Mouse (Mus musculus): Measurements from ENCODE around the gene Rex1bd. TPM values are rescaled to one million over a fixed set of nuclear protein-coding genes. Genes with fewer than 3 reads are reported as not detected.

Rex1bd gene
- 116 and 125 TPM in 2 replicates for polyA plus RNA-seq (2015; fragmentation: Nextera tagmentation; extraction: Ambion mirVana)

DNA sequence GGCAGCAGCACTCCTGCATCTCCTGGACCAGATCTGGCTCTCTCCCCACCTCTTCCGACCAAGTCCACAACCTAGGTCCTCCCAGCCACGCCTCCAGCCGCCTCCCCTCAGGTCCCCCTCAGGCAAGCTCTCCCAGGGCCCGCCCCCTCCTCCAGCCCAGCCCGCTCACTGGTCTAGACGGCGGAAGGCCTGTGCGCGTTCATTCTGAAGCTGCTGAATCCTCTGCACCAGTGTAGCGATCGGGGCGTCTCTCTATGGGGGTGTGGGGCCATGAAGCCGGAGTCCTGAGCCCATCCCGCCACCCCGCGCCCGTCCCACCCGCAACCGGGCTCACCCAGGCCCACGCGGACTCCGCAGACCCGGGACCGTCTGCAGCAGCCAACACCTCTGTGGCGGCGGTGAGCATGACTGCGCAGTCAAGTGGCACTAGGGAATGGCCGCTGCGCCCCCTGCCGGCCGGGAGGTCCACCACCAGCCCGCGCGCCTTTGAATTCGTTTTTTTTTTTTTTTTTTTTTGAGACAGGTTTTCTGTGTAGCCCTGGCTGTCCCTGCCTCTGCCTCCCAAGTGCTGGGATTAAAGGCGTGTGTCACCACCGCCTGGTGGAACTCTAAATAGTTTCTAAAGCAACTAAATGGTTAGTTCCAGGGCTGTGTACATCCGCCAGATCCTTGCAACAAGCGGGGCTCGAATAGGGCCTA, at the start of gene Rex1bd:
Gene Rex1bd, minus strand, starts transcription at position 425 of the 699 bp plus-strand sequence.
- WGBS, result 3% methylated on average over 40 of the region's 40 CpGs
- Histone ChIP-seq H3K4me3 (peak within 1 kb of the TSS; percentile 73), H3K4me1 (peaks cover 81% of the 10 kb centered on the region), H3K27ac (replicated peaks) (peak within 1 kb of the TSS; percentile 95), H3K27me3 (replicated peaks) (peaks cover 27% of the 10 kb centered on the region), H3K36me3 (peaks cover 35% of the 10 kb centered on the region), H3K9me3 (no peaks in the 10 kb centered on the region), H3K4me2 (peak within 1 kb of the TSS; percentile 82), H3K9ac (peak within 1 kb of the TSS; percentile 95)
- peak; percentile 81 for ATAC-seq (ENCODE audit: extremely low read depth, insufficient number of reproducible peaks, low FRiP score, low TSS enrichment)

DNA sequence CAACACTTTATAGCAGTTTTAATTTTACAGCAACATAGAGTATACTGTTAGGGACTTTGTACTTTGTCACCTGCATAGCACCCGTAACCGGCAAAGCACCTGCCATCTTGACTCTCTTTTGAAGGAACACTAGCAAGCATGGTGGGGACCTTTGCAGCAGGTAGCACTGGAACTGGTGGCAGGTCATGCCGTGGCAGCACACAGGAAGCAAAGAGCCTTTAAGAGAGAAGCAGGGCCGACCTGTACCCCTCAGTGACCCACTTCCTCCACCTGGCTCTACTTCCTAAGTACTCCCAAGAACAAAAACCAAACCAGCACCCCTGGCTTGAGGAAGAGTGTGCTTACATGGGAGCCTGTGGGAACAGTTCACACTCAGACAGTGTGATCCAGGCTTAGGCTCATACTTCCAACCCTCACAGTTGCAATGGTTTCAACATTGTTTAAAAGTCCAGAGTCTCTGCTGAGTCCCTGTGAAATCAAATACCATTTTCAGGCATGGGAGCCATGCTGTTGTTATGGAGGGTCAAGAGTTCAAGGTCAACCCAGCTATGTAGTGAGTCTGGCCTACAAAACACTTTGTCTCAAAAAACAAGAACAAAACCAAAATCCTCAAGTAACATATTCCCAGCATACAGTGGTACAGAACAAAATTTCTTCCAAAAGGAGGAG, 48.7 kb upstream of the Rex1bd start:
- Histone ChIP-seq H3K9ac (no peak overlapping the region), H3K9me3 (no peaks in the 10 kb centered on the region), H3K4me2 (no peak overlapping the region), H3K4me1 (peaks cover 71% of the 10 kb centered on the region), H3K27ac (replicated peaks) (no peak overlapping the region), H3K36me3 (peaks cover 4% of the 10 kb centered on the region; the same call in 1 of the 2 replicates), H3K4me3 (no peak overlapping the region), H3K27me3 (replicated peaks) (no peaks in the 10 kb centered on the region)
- WGBS, result 86% methylated on average over 4 of the region's 4 CpGs
- ATAC-seq (ENCODE audit: extremely low read depth, insufficient number of reproducible peaks, low FRiP score, low TSS enrichment), result no peak

DNA sequence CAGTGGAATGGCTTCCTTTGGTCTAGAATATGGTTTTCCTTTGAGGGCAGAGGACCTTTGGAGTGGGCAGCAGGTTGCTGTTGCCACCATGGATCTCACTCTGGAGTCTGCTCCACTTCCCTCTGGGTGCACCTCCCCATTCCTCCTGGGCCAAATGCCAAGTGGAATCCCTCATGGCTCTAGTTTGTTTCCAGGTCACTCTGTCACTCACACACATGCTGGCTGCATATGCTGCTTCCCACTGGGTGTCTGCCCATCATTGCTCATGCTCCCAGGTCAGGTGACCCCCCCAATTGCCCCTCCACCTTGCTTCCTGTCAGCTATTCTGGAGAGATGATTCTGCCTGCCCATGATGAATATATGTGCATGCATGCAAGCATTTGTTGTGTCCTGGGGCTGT, 47.2 kb upstream of the Rex1bd start:
- no peak overlapping the region for H3K4me2 ChIP-seq
- H3K9ac ChIP-seq, result no peak overlapping the region
- ATAC-seq (ENCODE audit: extremely low read depth, insufficient number of reproducible peaks, low FRiP score, low TSS enrichment), result 0 out of 2 replicates have a peak, but pooled peaks have one; percentile 15
- peak overlapping the region; percentile 74 for H3K27ac ChIP-seq (replicated peaks)
- H3K9me3 ChIP-seq, result no peaks in the 10 kb centered on the region
- H3K4me1 ChIP-seq, result peaks cover 61% of the 10 kb centered on the region
- no peaks in the 10 kb centered on the region for H3K27me3 ChIP-seq (replicated peaks)
- no peak overlapping the region for H3K4me3 ChIP-seq
- H3K36me3 ChIP-seq, result peaks cover 8% of the 10 kb centered on the region; the same call in 1 of the 2 replicates

DNA sequence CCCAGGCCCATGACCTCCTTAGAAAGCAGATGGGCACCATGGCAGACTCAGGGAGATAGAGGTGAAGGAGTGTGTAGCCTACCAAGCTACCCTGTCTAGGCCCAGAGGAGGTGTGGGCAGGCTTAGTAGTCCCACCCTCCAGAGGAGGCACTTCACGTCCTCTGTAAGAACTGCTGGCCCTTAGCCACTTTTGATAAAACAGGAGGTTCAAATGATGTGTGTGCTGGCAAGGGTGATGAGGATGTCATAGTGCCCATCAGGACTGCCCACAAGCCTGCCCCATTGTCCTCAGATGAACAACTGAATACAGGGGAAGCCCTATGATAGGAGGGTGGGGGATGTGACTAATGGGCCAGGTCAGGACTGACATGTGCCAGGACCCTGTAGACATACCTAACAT, 46.3 kb upstream of the Rex1bd start:
- Histone ChIP-seq H3K4me1 (peaks cover 61% of the 10 kb centered on the region), H3K4me2 (no peak overlapping the region), H3K9ac (no peak overlapping the region), H3K27ac (replicated peaks) (peak overlapping the region; percentile 74), H3K27me3 (replicated peaks) (no peaks in the 10 kb centered on the region), H3K4me3 (no peak overlapping the region), H3K36me3 (peaks cover 8% of the 10 kb centered on the region; the same call in 1 of the 2 replicates), H3K9me3 (no peaks in the 10 kb centered on the region)
- 9% methylated on average over 1 of the region's 1 CpGs for WGBS
- ATAC-seq (ENCODE audit: extremely low read depth, insufficient number of reproducible peaks, low FRiP score, low TSS enrichment), result no peak

DNA sequence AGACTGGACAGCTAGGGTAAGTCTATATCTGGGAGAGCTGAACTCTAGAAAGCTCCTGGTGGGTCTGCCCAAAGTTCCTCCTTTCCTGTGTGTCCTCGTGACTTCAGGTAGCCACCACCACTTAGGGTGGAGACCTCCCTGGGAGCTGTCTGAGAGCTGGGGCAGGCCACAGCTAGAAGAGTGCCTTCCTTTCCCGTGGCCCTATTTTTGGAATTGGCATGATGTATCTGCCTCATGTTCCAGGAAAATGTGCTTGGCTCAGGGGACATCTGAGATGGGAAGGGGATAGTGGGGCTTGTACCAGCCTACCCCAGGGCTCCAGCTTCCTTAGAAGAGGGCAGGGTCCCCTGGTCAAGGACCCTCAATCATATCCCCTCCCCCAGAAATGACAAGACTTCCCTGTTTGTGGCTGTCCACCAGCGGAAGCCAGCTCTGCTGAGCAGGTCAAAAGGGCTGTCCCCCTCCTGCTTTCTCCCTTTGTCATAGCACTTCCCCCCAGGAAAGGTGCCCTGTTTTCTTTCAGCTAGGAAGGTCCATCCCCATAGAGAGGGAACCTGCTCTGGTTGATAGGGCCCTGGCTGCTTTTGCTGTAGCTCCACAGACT, 45.1 kb upstream of the Rex1bd start:
- H3K27ac ChIP-seq (replicated peaks), result peak overlapping the region; percentile 74
- H3K9ac ChIP-seq, result peak overlapping the region; percentile 56
- WGBS, result 32% methylated on average over 3 of the region's 3 CpGs
- H3K4me1 ChIP-seq, result peaks cover 58% of the 10 kb centered on the region
- no peak for ATAC-seq (ENCODE audit: extremely low read depth, insufficient number of reproducible peaks, low FRiP score, low TSS enrichment)
- peaks cover 6% of the 10 kb centered on the region; the same call in 1 of the 2 replicates for H3K36me3 ChIP-seq
- H3K27me3 ChIP-seq (replicated peaks), result no peaks in the 10 kb centered on the region
- H3K9me3 ChIP-seq, result no peaks in the 10 kb centered on the region
- H3K4me3 ChIP-seq, result no peak overlapping the region
- H3K4me2 ChIP-seq, result peak overlapping the region; percentile 19; the same call in 1 of the 2 replicates

DNA sequence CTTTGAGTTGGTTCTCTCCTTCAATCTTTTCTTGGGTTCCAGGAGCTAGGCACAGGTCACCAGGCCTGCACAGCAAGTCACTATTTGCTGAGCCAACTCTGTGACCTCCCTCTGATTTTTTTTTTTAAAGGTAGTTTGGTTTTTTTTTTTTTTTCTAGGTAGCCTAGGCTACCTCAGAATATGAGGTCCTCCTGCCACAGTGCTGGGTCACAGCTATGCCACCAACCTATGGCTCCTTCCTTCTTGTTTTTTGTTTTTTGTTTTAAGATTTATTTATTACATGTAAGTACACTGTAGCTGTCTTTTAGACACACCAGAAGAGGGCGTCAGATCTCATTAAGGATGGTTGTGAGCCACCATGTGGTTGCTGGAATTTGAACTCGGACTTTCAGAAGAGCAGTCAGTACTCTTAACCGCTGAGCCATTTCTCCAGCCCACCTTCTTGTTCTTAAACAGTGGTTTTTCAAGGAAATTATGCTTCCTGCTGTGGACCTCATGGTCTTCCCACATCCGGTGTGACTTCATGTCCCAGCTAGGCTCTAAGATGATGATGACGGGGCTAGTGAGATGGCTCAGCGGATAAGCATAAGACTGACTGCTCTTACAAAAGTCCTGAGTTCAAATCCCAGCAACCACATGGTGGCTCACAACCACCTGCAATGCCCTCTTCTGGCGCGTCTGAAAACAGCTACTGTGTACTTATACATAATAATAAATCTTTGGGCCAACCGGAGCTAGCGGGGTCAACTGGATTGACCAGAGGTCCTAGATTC, 43.0 kb upstream of the Rex1bd start:
- ATAC-seq (ENCODE audit: extremely low read depth, insufficient number of reproducible peaks, low FRiP score, low TSS enrichment), result no peak
- no peaks in the 10 kb centered on the region for H3K9me3 ChIP-seq
- peaks cover 63% of the 10 kb centered on the region for H3K4me1 ChIP-seq
- H3K4me2 ChIP-seq, result no peak overlapping the region
- H3K27me3 ChIP-seq (replicated peaks), result no peaks in the 10 kb centered on the region
- no peak overlapping the region for H3K9ac ChIP-seq
- H3K4me3 ChIP-seq, result no peak overlapping the region
- 89% methylated on average over 10 of the region's 10 CpGs for WGBS
- 0 out of 2 replicates have a peak, but pooled peaks cover 4% of the 10 kb centered on the region for H3K36me3 ChIP-seq
- no peak overlapping the region for H3K27ac ChIP-seq (replicated peaks)

DNA sequence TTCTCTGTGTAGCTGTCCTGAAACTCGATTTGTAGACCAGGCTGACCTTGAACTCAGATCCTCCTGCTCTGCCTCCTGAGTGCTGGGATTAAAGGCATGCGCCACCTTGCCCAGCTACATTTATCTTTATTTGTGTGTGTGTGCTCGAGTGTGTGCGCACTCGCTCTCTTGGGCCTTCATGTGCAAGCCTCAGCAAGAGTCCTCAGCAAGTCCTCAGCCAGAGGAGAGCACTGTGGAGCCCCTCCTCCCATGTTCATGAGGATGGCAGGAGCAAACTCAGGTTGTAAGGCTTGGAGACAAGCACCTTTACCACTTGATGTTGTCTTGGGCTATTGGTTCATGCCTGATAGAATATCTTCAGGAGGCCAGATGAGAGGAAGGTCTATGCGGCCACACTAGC, 41.2 kb upstream of the Rex1bd start:
- peak overlapping the region; percentile 33; the same call in 1 of the 2 replicates for H3K27ac ChIP-seq (replicated peaks)
- H3K9ac ChIP-seq, result no peak overlapping the region
- ATAC-seq (ENCODE audit: extremely low read depth, insufficient number of reproducible peaks, low FRiP score, low TSS enrichment), result no peak
- H3K4me2 ChIP-seq, result no peak overlapping the region
- no peaks in the 10 kb centered on the region for H3K27me3 ChIP-seq (replicated peaks)
- H3K4me1 ChIP-seq, result peaks cover 61% of the 10 kb centered on the region
- 0 out of 2 replicates have a peak, but pooled peaks cover 4% of the 10 kb centered on the region for H3K36me3 ChIP-seq
- no peak overlapping the region for H3K4me3 ChIP-seq
- H3K9me3 ChIP-seq, result no peaks in the 10 kb centered on the region
- 81% methylated on average over 6 of the region's 6 CpGs for WGBS

DNA sequence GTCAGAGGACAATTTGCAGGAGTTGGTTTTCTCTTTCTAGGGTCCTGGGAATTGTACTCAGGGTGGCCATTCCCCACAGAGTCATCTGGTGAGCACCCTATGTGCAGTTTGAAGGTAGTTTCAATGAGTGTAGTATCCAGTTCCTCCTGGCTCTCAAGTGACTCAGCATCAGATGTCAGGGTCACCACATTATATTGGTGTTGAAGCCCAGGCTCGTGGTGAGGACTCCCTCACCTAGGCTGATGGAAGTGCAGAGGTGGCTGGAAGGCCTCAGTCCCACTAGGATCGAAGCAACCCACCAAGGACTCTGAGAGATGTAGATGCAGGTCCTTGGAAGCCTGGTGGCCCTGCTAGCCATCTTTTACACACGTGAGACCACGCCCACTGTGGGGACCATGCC, 39.9 kb upstream of the Rex1bd start:
- no peak for ATAC-seq (ENCODE audit: extremely low read depth, insufficient number of reproducible peaks, low FRiP score, low TSS enrichment)
- H3K4me3 ChIP-seq, result no peak overlapping the region
- WGBS, result 79% methylated on average over 4 of the region's 4 CpGs
- no peaks in the 10 kb centered on the region for H3K27me3 ChIP-seq (replicated peaks)
- 0 out of 2 replicates have a peak, but pooled peaks cover 4% of the 10 kb centered on the region for H3K36me3 ChIP-seq
- no peaks in the 10 kb centered on the region for H3K9me3 ChIP-seq
- H3K9ac ChIP-seq, result no peak overlapping the region
- no peak overlapping the region for H3K27ac ChIP-seq (replicated peaks)
- H3K4me2 ChIP-seq, result no peak overlapping the region
- peaks cover 53% of the 10 kb centered on the region for H3K4me1 ChIP-seq

DNA sequence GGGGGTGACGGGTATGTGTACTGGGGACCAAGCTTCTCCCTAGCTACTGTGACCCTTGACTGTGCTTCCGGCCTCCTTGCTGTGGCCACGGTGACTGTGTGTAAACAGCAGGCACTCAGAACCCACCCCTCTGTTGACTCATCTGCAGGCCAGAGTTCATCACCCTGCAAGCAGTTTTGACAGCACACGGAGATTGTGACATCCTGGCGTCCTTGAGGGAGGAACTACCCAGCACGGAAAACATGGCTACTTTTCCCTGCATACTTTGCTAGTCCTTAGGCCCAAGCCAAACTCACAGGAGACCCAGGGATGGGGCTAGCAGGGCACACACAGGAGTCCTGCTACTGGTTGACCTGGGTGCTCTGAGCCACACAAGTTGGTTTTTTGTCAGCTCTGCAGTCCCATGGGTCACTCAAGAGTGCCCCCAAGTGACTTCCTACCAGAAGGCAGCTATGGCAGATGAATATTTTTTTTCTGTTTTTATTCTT, 37.7 kb upstream of the Rex1bd start:
- 62% methylated on average over 6 of the region's 6 CpGs for WGBS

DNA sequence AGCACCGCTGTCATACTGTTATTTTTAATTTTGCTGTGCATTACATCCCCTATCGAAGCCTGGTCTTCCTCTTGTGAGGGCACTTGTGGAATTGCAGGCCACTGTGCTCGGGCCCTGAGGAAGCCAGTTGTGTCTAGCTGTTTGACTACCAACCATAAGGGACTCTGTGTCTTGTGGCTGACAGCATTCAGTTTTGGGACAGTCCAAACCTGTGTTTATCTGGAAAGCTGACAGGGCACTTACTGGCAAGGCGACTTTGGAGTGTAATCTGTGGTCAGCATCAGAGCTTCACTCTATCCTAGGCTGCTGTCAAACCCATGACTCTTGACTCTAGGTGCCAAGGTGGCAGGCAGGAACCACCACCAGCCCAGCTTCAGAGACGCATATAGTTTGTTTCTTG, 34.5 kb upstream of the Rex1bd start:
- H3K9me3 ChIP-seq, result no peaks in the 10 kb centered on the region
- H3K4me2 ChIP-seq, result peak overlapping the region; percentile 87
- H3K27me3 ChIP-seq (replicated peaks), result no peaks in the 10 kb centered on the region
- peak overlapping the region; percentile 74 for H3K4me3 ChIP-seq
- peak overlapping the region; percentile 95 for H3K27ac ChIP-seq (replicated peaks)
- peaks cover 46% of the 10 kb centered on the region for H3K4me1 ChIP-seq
- H3K36me3 ChIP-seq, result peaks cover 15% of the 10 kb centered on the region
- ATAC-seq (ENCODE audit: extremely low read depth, insufficient number of reproducible peaks, low FRiP score, low TSS enrichment), result no peak
- peak overlapping the region; percentile 93 for H3K9ac ChIP-seq
- 59% methylated on average over 5 of the region's 5 CpGs for WGBS

More for the DNA sequence above, 37.7 kb upstream of the Rex1bd start:
- no peak overlapping the region for H3K9ac ChIP-seq
- no peak overlapping the region for H3K4me3 ChIP-seq
- no peaks in the 10 kb centered on the region for H3K27me3 ChIP-seq (replicated peaks)
- H3K4me1 ChIP-seq, result peaks cover 59% of the 10 kb centered on the region
- no peak overlapping the region for H3K4me2 ChIP-seq
- 0 out of 2 replicates have a peak, but pooled peaks cover 3% of the 10 kb centered on the region for H3K36me3 ChIP-seq
- H3K27ac ChIP-seq (replicated peaks), result peak overlapping the region; percentile 53
- no peak for ATAC-seq (ENCODE audit: extremely low read depth, insufficient number of reproducible peaks, low FRiP score, low TSS enrichment)
- H3K9me3 ChIP-seq, result no peaks in the 10 kb centered on the region
